Mouse (Mus musculus) testis, adult 2 months (tissue): ENCODE results near the gene Tfdp2.

Experiments used
- CTCF ChIP-seq: fragments of 200-500 bp; IDR thresholded peaks from 2 replicates; pipeline ENCODE4 v1.5.1; 2012; ENCODE audit warnings: low read depth, mild to moderate bottlenecking, inconsistent platforms, low read length, moderate library complexity; ENCODE audit not compliant: control insufficient read depth, insufficient read depth, insufficient replicate concordance
- POLR2A ChIP-seq: fragments of 200-500 bp; IDR thresholded peaks from 2 replicates; pipeline ENCODE4 v1.6.1; 2012; ENCODE audit warnings: low read depth, mild to moderate bottlenecking, inconsistent platforms, low read length, moderate library complexity; ENCODE audit not compliant: control insufficient read depth

DNA sequence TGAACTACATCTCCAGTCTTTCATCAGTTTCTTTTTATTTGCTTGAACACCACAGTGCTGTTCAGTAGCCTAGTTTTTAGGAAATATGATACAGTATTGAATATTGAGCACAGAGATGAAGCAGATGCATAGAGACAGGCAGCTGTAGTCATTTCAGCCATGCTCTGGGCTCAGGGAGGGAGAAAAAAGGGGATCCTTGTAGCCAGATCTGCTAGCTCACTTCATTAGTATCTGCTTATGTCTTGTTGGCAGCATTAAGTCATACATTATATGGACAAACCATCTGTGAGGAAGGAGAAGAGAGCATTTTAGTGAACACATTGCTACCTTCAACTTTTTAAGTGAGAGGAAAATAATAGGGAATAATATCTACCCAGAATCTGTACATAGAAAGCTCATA is 24.3 kb downstream of the Tfdp2 start:
- TF ChIP-seq CTCF (no peak), POLR2A (no peak)
